ENCODE assay signal across 8 mouse cellular contexts in the genomic region with DNA sequence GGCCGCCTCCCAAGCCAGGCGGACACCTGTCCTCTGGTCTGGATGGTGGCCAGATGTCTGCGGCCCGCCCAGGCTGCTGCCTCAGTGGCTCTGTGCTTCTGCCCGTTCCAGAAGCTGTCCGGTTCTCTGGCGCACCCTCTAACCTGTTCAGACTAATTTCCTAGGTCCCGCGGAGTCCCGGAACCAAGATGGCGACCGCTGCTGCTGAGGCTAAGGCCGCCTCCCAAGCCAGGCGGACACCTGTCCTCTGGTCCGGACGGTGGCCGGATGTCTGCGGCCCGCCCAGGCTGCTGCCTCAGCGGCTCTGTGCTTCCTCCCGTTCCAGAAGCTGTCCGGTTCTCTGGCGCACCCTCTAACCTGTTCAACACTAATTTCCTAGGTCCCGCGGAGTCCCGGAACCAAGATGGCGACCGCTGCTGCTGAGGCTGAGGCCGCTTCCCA.
DNase-seq lines count a peak whose midpoint lies in the region.
"Not testable (repeated sequence)": the region's sequence is repeated elsewhere in the genome, so short reads cannot be mapped to it uniquely, and the experiment has no call there.

No protein-coding gene starts in this region.

- DNase-seq in adrenal gland, adult (ENCODE audit: inconsistent age in 2 of 2, low spot score in 1 of 2): peak; percentile 48 to 76
- DNase-seq in cerebellum, adult 9-11 months: peak; percentile 61
- DNase-seq in gastrocnemius, postnatal 14 days: peak; percentile 78
- DNase-seq in kidney, adult 18-20 months: peak; percentile 73
- DNase-seq in layer of hippocampus, postnatal 14 days (ENCODE audit: low spot score in 2 of 2): peak; percentile 77 to 78
- peak; percentile 80 for DNase-seq in lung, postnatal 10 days
- peak; percentile 80 for DNase-seq in right cerebral cortex, postnatal 25 days
- peak; percentile 67 to 81 for DNase-seq in thymus, postnatal 36 days

- intact Hi-C loops in gastrocnemius, postnatal 14 days (cut with DNase I; ENCODE audit: low total_unique reads): not testable (repeated sequence)

Comparison
In these comparisons a context has a peak if more than half of its experiments do, and no peak if none do; other contexts are left out.
1. Peak in every context shown above with its lines: DNase-seq.